Mouse (Mus musculus) testis, postnatal 10 days (tissue): Measurements from ENCODE around the gene Atp8a1.

Source experiments
- DNase-seq: peaks from one replicate; pipeline ENCODE4 v3.0.0; 2021; ENCODE audit warnings: low spot score

The Atp8a1 gene

GRCm38 (mm10) chr5:67847253-67848165 lies at the start of gene Atp8a1:
Atp8a1 (minus strand) TSS chr5:67847434.
- DNase-seq = peak; percentile 99

GRCm38 (mm10) chr5:67884422-67885210 lies 37.4 kb upstream of the Atp8a1 start:
- DNase-seq = no peak

DNA sequence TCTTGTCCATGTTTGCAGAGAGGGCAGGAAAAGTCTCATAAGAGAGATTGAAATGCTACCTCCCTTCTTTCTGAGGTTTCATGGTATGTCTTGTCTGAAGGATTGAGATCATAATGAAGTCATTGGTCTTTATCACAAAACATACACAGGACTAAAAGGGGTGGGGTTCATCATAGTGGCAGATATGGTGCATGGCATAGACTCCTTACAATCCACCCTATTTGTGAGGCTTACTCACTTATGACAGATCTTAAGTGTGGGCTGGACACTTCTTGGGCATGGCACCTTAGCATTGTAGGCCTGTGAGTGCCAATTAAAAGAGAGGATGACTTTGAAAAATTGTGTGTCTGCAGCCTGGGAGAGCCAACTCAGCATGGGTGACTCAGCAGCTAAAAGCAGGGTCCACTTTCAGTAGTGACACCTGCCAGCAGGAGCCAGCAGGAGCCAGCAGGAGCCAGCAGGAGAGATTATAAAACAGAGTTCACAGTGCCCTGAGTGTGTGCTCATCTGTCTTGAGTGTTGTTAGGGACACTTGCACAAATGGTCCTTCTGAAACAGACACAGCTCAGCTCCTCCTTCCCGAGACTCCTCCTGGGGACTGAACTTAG lies 36.4 kb upstream of the Atp8a1 start:
- DNase-seq = no peak

- no peak for DNase-seq
These were observed 24.2 kb upstream of the Atp8a1 start for GRCm38 (mm10) chr5:67871414-67871813.

GRCm38 (mm10) chr5:67866221-67866620 lies 19.0 kb upstream of the Atp8a1 start:
- no peak for DNase-seq

DNA sequence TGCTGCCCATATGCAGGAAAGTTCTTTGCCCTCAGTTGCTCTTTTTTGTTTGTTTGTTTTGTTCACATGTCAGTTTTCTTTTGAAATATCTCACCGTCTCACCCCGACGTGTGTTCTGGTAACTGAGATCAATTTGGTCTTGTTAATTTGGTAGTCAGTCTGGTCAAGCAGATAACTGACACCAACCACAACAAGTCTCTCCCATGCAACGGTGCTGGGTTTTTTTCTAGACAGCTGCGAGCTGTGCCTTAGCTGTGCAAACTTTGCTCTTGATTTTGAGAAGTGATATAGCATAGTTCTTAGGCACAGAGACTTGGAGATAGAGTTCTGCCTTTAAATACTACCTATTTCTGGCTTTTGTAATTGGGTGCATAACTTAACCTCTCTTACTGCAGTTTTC lies 18.4 kb upstream of the Atp8a1 start:
- no peak for DNase-seq

- no peak for DNase-seq
These were observed 17.4 kb upstream of the Atp8a1 start for GRCm38 (mm10) chr5:67864508-67865060.

DNA sequence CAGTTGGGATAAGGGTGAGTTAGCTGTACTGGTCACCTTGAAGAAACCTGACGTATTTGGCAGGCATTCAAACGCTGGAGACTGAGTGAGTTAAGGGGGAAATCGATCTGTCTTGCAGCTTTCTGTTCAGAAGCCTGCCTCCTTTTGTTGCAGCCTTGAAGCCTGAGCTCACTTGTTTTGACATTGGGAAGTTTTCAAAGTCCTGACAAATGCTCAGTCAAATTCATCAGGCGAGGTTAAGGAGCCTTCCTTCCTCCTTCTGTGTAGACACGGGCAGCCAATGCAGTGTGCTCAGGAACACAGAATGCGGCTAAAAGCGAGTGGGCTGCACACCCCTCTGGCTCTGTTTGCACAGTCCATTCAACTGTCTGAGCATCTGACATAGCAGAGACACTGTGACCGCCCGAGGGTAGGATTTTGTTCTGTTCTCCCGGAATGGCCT lies 16.7 kb upstream of the Atp8a1 start:
- DNase-seq = no peak

DNA sequence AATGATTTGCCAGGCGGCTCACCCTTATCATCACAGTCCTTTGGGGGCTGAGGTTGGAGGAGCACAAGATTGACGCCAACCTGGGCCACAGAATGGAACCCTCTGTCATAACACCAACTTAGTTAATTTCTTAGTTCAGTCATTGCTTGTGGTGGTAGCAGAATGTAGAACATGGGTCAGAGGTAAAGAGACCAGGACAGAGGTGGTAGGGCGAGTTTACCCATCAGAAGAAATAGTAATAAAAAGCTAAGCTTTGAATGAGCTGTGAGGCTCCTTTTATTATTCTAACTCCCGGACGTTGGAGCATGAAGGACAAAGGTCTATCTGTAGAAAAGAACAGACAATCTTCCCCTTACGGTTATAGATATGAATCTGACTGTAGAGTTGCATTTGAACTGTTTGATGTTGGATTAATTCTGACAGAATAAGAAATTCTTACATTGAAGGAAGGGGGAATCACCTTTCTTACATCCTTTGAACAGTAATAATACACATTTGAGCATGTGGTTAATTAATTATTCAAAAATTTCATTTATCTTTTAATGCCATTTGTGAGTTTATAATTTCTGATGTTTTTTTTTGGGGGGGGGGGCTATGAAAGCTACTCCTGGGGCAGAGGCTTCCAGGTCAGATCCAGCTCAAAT lies 7.9 kb upstream of the Atp8a1 start:
- DNase-seq = no peak

DNA sequence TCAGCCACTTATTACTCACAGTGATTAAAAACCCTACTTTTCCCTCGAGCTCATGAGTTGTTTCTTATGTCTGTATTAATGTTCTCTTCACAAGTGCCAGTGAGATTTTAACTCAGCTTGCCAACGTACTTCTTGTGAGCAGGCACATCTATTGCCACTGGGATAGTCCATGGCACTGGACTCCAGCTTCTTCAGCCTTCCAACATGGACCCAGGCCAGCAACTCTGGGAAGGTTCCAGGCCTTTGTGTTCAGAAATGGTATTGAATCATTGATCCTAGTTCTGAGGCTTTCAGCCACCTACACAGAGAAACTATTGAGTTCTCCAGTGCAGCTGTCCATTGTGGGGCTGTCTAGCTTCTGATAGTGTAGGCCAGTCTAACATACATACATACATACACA lies 5.6 kb upstream of the Atp8a1 start:
- DNase-seq = no peak

DNA sequence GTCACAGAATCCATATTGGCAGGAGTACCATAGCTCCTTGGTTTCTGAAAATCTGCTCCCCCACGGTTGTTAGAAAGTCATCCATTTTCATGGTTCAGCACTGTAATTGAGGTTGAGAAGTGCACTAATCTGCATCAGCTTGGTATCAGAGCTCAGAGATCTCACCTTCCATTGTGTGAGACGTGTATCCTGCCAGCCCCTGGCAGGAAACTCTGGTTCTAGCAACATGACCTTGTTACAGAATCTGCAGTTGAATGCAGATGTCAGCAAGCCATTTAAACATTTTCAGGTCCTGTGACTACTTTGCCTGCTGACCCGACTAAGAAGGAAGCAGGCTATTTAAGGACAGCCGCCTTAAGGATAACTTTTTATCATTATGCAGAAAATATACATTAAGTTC lies 2.2 kb upstream of the Atp8a1 start:
- DNase-seq = no peak

- DNase-seq = no peak
These were observed 1.3 kb upstream of the Atp8a1 start for GRCm38 (mm10) chr5:67848511-67849014.

- DNase-seq = no peak
These were observed 641 bp downstream of the Atp8a1 start for GRCm38 (mm10) chr5:67846361-67847224.

DNA sequence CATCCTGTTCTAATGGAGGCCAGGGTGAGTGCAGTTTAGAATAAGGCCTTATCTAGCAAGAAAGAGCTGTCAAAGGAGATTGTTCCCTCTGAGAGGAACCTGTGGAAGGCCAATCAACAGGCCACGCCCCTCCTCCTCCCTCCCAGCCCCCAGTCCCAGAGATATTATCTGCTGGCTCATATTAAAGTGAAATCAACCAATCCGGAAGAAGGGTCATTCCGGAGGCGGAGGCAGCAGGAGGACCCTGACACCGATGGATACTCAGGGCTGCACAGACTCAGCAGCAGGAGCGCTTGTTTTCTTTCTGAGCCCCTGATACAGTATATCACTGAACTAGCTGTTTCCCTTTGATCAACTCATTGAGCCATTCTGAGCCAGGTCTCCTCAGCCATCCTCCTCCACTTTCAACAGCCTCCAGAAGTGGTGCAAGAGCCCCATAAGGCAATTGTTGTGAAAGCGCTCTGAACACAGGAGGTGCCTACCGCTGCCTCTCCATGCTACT lies 2.0 kb downstream of the Atp8a1 start:
- no peak for DNase-seq

- no peak for DNase-seq
These were observed 3.2 kb downstream of the Atp8a1 start for GRCm38 (mm10) chr5:67844070-67844469.

- no peak for DNase-seq
These were observed 4.9 kb downstream of the Atp8a1 start for GRCm38 (mm10) chr5:67842306-67842705.

- no peak for DNase-seq
These were observed 13.4 kb downstream of the Atp8a1 start for GRCm38 (mm10) chr5:67833841-67834240.

DNA sequence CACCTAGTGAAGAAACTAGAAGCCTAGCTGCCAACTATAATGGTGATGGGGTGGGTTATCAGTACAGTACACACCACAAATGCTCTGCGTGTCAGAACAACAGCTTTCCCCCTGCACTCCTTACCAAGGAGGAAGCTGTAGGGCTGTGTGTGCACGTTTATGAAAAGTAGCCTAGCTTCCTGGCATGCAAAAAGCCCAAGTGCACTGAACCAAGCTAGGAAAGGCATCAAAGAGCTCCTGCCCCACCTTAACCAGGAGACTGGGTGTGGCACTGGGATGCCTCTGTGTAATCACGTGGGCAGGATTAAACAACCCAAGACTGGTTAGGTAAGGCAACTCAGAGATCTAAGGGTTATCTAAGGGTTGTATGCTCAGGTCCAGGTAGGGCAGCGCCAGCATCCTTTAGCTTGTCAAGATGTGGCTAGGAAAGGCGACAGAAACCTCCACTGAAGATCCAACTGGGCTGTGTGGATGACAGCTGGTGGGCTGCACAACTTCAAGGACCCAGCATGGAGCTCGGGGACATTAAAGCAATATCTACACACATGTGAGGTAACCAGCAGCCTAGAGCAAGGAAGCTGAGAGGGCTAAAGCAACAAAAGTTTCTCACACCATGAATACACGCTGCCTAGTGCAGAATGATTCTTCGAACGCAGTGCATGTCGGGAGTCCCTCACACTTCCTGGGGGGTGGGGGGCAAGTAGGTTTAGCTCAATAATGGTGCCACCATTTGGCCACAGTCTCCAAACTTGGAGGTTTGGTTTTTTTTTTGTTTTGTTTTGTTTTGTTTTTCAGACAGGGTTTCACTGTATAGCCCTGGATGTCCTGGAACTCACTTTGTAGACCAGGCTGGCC lies 15.7 kb downstream of the Atp8a1 start:
- no peak for DNase-seq

- no peak for DNase-seq
These were observed 18.9 kb downstream of the Atp8a1 start for GRCm38 (mm10) chr5:67828356-67828755.
